Mouse (Mus musculus) heart, embryonic 16.5 days (tissue): ENCODE data around the gene Efcab8. TPM values are rescaled to one million over a fixed set of nuclear protein-coding genes. Genes with fewer than 3 reads are reported as not detected.

ENCODE experiments used
- ATAC-seq: fragments of 200-750 bp; cut with Nextera tagmentation; replicated peaks from 2 replicates; pipeline ENCODE4 v1.8.0; 2017; ENCODE audit warnings: moderate number of reproducible peaks; ENCODE audit not compliant: insufficient read depth, low FRiP score; ENCODE audit errors: extremely low read depth
- H3K27ac ChIP-seq: fragments of 300-500 bp; sonication (generic); 2 replicates; pipeline ENCODE4 v1.5.1; 2014; ENCODE audit warnings: mild to moderate bottlenecking, low read length, control low read depth, moderate library complexity
- H3K27me3 ChIP-seq: fragments of 300-500 bp; sonication (generic); 2 replicates; pipeline ENCODE4 v1.6.1; 2014; ENCODE audit warnings: low read length, mixed read lengths; ENCODE audit not compliant: control insufficient read depth, insufficient read depth
- H3K36me3 ChIP-seq: fragments of 300-500 bp; sonication (generic); 2 replicates; pipeline ENCODE4 v1.6.1; 2014; ENCODE audit not compliant: control insufficient read depth, insufficient read depth
- H3K4me1 ChIP-seq: fragments of 300-500 bp; sonication (generic); 2 replicates; pipeline ENCODE4 v1.6.1; 2014; ENCODE audit warnings: low read length, mixed read lengths; ENCODE audit not compliant: control insufficient read depth, insufficient read depth
- H3K4me2 ChIP-seq: fragments of 300-500 bp; sonication (generic); 2 replicates; pipeline ENCODE4 v1.6.1; 2014; ENCODE audit warnings: low read depth, mild to moderate bottlenecking, control low read depth, low read length
- H3K4me3 ChIP-seq: fragments of 300-500 bp; sonication (generic); 2 replicates; pipeline ENCODE4 v1.5.1; 2014; ENCODE audit warnings: mild to moderate bottlenecking, control low read depth, low read length
- H3K9ac ChIP-seq: fragments of 300-500 bp; sonication (generic); 2 replicates; pipeline ENCODE4 v1.6.1; 2014; ENCODE audit warnings: low read length, control low read depth
- H3K9me3 ChIP-seq: fragments of 300-500 bp; sonication (generic); replicated peaks from 2 replicates; pipeline ENCODE4 v1.6.1; 2016; ENCODE audit warnings: low read length; ENCODE audit not compliant: control insufficient read depth
- WGBS: fragments of 180-500 bp; shearing (Covaris S2); extraction: QIAGEN DNeasy Blood & Tissue Kit; methylation state at CpG from one replicate; pipeline ENCODE4 v1.1.7; 2014; 5-methylcytosine and 5-hydroxymethylcytosine counted together
- polyA plus RNA-seq: library from polyadenylated mRNA; unstranded; fragments of >200 nt; fragmentation: Nextera tagmentation; extraction: Ambion mirVana; gene quantifications from 2 replicates; pipeline ENCODE4 v1.2.1, GENCODE M21; 2015

The Efcab8 gene
- polyA plus RNA-seq: 0.14 TPM in 1 of 2 replicates, not detected in the other

DNA sequence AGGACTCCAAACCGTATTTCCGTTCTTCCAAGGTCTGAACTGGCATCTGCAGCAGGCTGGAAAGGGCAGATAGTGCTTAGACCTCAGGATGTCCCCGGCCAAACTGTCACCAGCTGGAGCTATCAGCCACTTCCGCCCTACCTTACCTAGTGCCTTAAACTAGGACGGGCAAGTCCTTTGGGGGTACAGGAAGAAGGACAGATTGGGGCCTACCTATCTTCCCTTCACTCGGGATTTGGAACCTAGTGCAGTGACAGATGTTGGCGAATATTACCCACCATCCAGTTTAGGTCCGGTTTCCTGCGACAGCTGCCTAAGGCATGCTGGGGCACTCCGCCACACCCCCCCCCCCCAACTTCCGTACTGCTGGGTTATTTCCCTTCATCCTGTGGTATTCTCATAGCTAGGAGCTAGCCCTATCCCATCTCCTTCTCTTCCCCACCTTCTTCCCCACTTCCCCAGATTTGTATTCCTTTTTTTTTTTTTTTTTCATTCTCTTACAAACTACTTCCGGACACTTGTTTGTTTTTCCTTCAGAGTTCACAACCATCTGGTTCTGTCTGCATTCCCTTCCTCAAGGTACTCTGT is at the start of gene Efcab8:
Efcab8 (plus strand) TSS at position 538 of the 588 bp plus-strand sequence.
- H3K36me3 ChIP-seq: no peaks in the 10 kb centered on the region
- peak within 1 kb of the TSS; percentile 90 for H3K4me2 ChIP-seq
- H3K27ac ChIP-seq: peak within 1 kb of the TSS; percentile 58; the same call in 1 of the 2 replicates
- ATAC-seq: peak; percentile 46; the same call in 1 of the 2 replicates
- H3K4me3 ChIP-seq: peak within 1 kb of the TSS; percentile 52
- 29% methylated on average over 12 of the region's 12 CpGs for WGBS
- peak within 1 kb of the TSS; percentile 64 for H3K9ac ChIP-seq
- H3K4me1 ChIP-seq: peaks cover 12% of the 10 kb centered on the region
- no peaks in the 10 kb centered on the region for H3K9me3 ChIP-seq
- H3K27me3 ChIP-seq: no peaks in the 10 kb centered on the region; the same call in 1 of the 2 replicates

DNA sequence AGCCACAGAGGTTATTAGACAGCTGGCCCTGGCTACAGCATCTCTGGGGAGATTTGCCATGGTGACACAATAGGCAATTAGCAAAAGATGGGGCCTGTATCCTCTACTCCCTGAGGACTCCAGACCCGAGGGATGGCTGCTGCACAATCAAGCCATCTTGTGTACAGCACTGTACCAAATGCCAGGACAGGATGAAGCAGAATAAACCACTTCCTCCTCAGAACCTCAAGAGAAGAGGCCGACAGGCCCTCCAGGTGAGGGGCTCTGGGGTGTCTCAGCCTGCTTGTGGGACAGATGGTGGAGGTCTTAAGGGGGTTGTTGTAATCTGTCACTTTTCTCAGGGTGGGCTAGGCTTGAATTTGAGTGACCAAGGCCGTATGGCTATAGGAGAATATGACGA is 45.7 kb upstream of the Efcab8 start:
- Histone ChIP-seq H3K27ac (no peak overlapping the region), H3K9me3 (no peaks in the 10 kb centered on the region), H3K9ac (no peak overlapping the region), H3K4me3 (no peak overlapping the region), H3K27me3 (no peaks in the 10 kb centered on the region), H3K4me2 (no peak overlapping the region), H3K4me1 (no peaks in the 10 kb centered on the region), H3K36me3 (no peaks in the 10 kb centered on the region)
- WGBS: 71% methylated on average over 4 of the region's 4 CpGs
- ATAC-seq: no peak

DNA sequence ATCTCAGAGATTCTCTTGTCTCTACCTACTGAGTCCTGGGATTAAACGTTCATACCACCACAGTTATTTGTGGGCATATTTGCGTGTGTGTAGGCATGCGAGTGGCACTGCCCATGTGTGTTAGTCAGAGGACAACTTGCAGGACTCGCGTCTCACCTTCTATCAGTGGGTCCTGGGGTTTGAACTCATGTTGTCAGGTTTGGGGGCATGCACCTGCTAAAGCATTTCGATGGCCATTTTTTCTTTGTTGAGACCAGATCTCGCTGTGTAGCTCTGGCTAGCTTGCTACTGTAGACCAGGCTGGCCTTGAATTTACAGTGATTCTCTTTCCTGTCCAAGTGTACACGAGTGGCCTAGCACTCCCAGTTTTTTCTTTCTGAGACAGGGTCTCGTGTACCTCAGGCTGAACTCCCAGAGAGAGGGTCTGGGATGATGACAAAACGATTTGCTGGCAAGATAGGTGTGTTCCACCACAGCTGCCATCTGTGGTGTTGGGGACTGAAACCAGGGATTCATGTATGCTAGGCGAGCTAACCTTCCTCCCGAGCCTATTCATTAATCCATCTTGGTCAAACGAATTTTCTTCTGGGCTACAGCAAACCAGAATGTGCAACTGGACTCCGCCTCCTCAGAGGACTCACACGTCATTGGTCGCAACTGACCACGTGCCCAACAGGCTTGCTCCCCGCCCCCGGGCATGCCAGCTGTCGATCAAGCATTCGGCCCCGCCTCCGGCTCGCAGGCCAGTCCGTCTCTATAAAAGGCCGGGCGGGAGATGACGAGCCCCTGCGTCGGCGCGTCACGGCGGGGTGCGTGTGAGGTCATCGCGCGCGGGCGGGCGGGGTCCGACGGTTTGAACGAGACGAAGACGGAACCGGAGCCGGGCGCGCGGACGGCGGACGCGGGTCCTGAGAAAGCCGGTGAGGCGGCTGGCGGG is 39.0 kb upstream of the Efcab8 start, which contains the start of gene Mapre1:
Mapre1 (plus strand) TSS at position 775 of the 937 bp plus-strand sequence.
- WGBS: 9% methylated on average over 57 of the region's 58 CpGs

DNA sequence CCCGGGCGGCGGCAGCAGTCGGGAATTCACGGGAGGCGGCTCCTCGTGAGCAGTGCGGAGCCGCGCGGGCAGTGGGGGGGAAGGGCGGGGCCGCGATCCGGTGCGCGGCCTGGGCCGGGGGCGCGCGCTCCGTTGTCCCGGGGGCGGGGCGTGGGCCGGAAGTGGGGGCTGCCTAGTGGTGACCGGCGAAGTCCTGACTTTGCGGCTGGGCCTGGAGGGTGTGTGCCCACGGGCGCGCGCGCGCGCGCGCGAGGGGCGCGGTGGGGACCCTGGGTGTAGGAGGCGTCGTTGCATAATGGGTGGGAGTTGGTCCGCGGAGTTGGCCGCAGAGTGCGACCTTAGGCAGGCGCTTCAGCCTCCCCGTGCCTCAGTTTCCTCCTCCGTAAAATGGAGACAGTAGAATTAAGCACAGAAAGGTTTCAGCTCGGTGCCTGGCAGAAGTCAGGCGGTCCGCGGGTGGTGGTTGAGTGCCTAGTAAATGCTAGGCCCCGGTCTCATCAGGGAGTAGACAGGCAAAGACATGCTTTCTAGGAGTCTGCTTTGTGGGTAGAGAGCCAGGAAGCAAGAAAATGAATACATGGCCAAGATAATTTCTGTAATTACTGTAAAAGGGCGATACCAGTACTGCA is 38.2 kb upstream of the Efcab8 start:
- ATAC-seq: peak; percentile 86
- Histone ChIP-seq H3K27ac (peak overlapping the region; percentile 96), H3K27me3 (no peaks in the 10 kb centered on the region), H3K4me2 (peak overlapping the region; percentile 73), H3K9me3 (no peaks in the 10 kb centered on the region), H3K36me3 (0 out of 2 replicates have a peak, but pooled peaks cover 2% of the 10 kb centered on the region), H3K4me3 (peak overlapping the region; percentile 79), H3K9ac (peak overlapping the region; percentile 96), H3K4me1 (peaks cover 37% of the 10 kb centered on the region)
- under 1% methylated on average over 50 of the region's 56 CpGs for WGBS

More for the DNA sequence above, 39.0 kb upstream of the Efcab8 start, which contains the start of gene Mapre1:
- no peaks in the 10 kb centered on the region for H3K9me3 ChIP-seq
- no peaks in the 10 kb centered on the region for H3K27me3 ChIP-seq
- peak within 1 kb of the TSS; percentile 96 for H3K9ac ChIP-seq
- H3K4me3 ChIP-seq: peak within 1 kb of the TSS; percentile 79
- H3K36me3 ChIP-seq: 0 out of 2 replicates have a peak, but pooled peaks cover 2% of the 10 kb centered on the region
- ATAC-seq: peak; percentile 96
- peak within 1 kb of the TSS; percentile 96 for H3K27ac ChIP-seq
- peaks cover 37% of the 10 kb centered on the region for H3K4me1 ChIP-seq
- peak within 1 kb of the TSS; percentile 74 for H3K4me2 ChIP-seq

DNA sequence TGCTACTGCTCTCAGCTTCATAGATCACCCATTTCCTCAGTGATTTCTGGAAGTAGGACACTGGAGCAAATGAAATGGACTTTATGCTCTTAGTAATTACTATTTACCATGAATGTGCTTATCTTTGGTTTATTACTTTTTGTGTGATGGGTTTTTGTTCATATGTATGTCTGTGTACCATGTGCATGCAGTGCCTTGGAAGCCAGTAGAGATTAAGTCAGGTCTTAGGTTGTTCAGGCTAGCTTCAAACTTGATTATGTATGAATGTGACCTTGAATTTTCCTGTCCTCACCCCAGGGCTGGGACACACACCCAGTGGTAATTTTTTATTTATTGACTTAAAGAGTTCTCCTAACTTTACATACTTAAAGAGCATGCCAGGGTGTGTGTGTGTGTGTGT is 31.7 kb upstream of the Efcab8 start:
- Histone ChIP-seq H3K4me3 (no peak overlapping the region), H3K9me3 (no peaks in the 10 kb centered on the region), H3K4me2 (no peak overlapping the region), H3K27ac (no peak overlapping the region), H3K27me3 (no peaks in the 10 kb centered on the region), H3K9ac (no peak overlapping the region), H3K4me1 (peaks cover 32% of the 10 kb centered on the region), H3K36me3 (peaks cover 9% of the 10 kb centered on the region)
- no peak for ATAC-seq

DNA sequence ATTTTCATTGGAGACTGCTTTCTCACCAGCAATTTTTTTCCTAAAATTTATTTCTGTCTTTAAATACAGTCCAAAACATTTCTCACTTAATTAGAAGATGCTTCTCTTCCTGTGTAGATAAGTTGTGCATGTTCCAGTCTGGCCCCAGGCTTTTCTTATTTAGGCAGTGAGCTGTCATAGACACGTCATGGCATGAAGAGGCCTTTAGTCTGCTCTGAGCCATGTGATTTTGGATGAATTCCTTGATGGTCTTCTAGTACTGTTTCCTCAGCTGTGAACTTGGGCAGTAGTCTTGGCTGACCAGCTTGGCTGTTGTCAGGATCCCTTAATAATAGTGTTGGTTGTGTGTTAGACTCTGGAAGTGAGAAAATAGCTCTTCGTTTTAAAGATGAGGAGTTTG is 29.4 kb upstream of the Efcab8 start:
- H3K36me3 ChIP-seq: peaks cover 9% of the 10 kb centered on the region
- peaks cover 8% of the 10 kb centered on the region for H3K4me1 ChIP-seq
- H3K4me2 ChIP-seq: no peak overlapping the region
- no peak overlapping the region for H3K9ac ChIP-seq
- ATAC-seq: no peak
- no peaks in the 10 kb centered on the region for H3K9me3 ChIP-seq
- H3K4me3 ChIP-seq: no peak overlapping the region
- WGBS: 57% methylated on average over 2 of the region's 2 CpGs
- no peak overlapping the region for H3K27ac ChIP-seq
- no peaks in the 10 kb centered on the region for H3K27me3 ChIP-seq

DNA sequence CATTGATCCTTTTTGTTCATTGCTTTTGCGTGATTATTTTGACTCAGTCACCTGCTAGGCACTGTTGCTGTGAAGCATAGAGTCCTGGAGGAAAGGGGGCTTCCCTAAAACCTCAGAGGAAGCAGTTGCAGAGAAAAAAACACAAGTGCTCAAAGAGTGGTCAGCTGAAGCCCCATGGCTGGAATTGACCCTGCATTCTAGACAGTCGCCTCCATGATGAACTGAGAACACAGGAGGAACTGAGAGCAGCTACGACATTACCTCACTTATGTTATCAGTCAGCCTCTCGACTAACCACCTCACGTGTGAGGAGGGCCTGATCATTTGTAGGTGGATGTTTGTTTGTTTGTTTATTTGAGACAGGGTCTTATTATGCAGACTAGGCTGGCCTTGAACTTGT is 17.6 kb upstream of the Efcab8 start:
- Histone ChIP-seq H3K4me2 (no peak overlapping the region), H3K27me3 (no peaks in the 10 kb centered on the region), H3K9me3 (no peaks in the 10 kb centered on the region), H3K4me3 (no peak overlapping the region), H3K4me1 (peaks cover 8% of the 10 kb centered on the region), H3K9ac (no peak overlapping the region), H3K36me3 (peaks cover 65% of the 10 kb centered on the region), H3K27ac (no peak overlapping the region)
- no peak for ATAC-seq
- 51% methylated on average over 5 of the region's 5 CpGs for WGBS

DNA sequence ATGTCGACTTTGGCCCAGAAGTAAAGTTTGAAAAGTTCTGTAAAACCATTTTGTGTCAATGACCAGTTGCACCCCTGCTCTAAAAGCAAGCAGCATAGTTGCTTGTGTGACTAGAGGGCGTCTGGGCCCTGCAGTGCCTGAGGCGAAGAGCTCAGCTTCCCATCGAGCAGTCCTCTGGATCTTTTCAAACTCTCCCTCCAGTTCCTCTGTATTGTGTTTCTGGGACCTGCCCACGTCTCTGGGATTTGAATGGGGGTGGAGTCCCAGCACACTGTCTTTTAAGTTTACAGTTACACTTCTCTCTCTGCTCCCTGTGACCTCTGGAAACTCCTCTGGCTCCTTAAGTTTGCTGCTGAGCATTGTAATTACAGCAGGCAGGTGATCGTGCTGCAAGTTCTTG is 12.2 kb upstream of the Efcab8 start:
- Histone ChIP-seq H3K9ac (no peak overlapping the region), H3K9me3 (no peaks in the 10 kb centered on the region), H3K36me3 (peaks cover 44% of the 10 kb centered on the region), H3K27me3 (no peaks in the 10 kb centered on the region), H3K4me1 (no peaks in the 10 kb centered on the region), H3K4me3 (no peak overlapping the region), H3K4me2 (no peak overlapping the region), H3K27ac (no peak overlapping the region)
- no peak for ATAC-seq
- 62% methylated on average over 6 of the region's 6 CpGs for WGBS
